Mouse (Mus musculus) kidney, adult 8-10 months (tissue): ENCODE results near the gene Otogl.
"Not testable (repeated sequence)": the region's sequence is repeated elsewhere in the genome, so short reads cannot be mapped to it uniquely, and the experiment has no call there.

Source experiments
- DNase-seq, 2 experiments: peaks; one replicate each; pipeline ENCODE4 v3.0.0; 2022

Gene Otogl

DNA sequence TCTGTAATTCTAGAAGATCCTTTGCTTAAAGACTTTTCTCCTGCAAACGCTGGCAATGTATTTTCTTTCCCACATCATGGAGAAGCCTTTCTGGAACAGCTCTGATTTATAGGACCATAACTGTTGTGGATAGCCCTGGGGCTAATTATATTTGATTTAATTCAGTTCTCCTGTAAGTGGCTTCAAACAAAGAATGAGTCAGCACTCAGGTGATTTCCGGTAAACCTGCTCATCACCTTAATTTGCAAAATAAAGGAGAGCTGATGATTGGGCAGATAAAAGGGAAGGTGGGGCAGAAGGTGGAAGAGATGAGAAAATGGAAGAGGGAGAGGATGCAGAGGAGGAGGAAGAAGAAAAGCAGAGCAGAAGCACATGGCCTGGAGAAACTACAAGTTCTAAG lies 107.6 kb downstream of the Otogl start:
- not testable (repeated sequence) for DNase-seq

DNA sequence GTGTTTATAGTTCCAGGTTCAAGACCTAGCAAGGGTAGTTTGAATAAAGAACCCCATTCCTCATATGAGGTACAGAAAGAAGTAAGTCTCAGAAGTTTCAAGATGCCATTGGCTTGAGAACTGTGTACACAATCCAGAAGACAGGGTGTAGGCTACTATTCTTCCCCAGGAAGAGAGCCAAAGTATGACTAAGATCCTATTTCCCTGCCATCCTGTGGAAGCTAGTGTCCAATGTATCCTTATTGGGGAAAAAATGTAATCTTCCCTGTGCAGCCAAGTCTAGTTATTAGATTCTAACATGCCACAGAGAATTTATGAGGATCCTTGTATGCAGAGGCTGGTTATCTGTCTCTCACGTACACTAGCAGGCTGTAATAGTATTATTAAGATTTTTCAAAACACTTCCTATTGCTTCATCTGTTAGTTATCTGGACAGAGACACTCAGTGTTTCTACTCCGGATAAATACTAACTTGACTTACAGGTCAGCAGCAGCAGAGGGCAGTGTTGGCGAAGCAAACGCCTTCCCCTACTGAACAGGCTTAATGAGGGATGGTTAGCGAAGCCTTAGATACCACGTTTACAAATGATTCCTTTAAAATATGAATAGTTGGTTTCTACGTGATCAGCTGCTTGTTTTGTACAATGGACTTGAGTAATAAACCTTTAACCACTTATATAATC lies 112.1 kb downstream of the Otogl start:
- DNase-seq, result peak; percentile 30 to 63

DNA sequence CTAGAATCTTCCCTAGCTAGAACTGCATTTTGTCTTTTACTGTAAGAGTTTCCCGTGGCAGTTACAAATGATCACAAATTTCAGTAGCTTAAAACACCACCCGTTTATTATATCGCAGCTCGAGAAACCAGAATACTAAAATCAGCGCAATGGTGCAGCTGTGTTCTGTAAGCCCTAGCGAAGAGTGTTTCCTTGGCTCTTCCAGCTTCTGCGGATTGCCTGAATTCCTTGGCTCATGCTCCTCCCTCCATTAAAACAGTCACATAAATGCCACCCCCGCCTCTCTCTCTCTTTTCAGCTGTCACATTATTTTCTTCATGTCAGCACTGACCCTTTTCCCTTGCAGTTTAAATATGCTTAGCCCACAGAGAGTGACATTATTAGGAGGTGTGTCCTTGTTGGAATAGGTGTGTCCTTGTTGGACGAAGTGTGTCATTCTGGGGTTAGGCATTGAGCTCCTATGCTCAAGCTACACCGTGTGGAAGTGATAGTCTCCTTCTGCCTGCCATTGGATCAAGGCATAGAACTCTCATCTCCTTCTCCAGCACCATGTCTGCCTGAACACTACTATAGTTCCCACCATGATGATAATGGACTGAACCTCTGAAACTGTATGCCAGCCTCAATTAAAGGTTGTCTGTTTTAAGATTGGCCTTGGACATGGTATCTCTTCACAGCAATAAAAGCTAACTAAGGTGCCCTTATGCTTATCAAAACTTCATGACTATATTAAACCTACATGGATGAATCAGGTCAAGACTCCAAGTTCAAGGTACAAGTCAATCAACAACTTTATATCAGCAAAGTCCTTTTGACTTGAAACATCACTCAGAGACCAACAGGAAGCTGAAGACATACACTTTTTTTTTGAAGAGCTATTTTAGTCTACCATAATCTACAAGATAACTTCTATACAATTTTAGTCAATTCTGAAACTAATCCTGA lies 116.8 kb downstream of the Otogl start:
- no peak for DNase-seq

DNA sequence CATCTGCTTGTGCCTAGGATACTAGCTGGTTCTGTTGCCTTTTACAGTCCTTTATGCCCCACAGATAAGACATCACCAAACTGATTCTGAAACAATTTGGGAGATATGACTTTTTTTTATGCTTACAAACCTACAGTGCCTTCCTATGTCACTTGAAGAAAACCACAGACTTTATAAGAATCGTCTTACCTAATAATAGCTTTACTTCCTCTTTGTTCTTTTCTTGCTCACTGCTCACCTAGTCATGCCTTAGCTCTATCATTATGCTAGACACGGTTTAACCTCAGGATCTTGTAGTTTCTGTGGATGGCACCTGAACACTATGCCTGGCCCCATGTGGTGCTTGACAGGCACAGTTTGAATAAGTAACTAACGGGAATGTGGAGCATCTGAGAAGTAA lies 119.4 kb downstream of the Otogl start:
- no peak for DNase-seq

DNA sequence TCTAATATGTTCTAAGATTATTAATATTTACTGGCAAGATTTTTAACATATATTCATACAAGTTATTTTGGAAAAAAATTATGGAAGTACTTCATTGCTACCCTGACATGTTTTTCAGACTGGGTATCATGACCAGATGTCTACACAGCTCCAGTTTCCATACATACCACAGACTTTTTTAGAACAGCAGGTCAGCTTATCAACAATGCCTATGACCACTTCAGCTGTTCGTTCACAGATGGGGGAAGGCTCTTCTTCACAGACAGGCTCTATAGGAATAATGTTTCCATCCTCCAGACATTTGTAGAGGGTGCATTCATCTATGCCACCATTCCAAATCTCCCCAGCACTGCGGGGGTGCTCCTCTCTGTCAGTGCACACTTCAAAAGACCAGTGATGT lies 132.4 kb downstream of the Otogl start:
- DNase-seq, result no peak

DNA sequence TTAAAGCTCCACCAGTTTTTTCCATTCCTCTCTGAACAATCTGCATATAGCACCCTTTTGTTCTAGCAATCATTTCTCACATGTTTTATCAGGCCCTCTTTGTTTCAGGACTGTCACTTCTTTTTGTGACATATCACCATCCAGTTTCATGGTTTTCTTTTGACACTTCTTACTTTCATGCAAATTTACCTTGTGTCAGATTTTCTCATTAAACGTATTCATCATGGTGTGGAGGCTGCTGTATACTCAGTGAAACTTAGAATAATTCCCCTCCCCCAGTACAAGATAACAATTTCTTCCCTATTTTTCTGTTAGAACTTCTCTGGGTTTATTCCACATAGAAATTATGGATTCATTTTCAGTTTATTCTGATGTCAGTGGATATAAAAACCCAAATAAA lies 152.3 kb downstream of the Otogl start:
- DNase-seq, result no peak

DNA sequence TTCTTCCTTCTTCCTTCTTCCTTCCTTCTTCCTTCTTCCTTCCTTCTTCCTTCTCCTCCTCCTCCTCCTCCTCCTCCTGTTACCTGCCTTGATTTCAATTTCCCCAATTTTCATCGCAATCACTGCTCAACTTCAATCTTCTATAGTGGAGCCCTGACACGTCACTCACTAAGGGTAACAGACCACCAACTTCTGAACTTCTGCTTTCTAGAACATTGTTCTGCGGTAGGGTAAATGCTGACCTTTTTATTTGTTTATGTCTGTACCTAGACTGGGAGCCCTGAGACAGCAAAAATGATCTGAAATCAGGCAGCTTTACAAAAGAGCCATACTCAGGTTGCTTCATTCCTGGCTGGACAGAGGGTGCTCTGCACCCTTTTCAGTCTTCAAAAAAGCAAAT lies 158.5 kb downstream of the Otogl start:
- DNase-seq, result no peak

DNA sequence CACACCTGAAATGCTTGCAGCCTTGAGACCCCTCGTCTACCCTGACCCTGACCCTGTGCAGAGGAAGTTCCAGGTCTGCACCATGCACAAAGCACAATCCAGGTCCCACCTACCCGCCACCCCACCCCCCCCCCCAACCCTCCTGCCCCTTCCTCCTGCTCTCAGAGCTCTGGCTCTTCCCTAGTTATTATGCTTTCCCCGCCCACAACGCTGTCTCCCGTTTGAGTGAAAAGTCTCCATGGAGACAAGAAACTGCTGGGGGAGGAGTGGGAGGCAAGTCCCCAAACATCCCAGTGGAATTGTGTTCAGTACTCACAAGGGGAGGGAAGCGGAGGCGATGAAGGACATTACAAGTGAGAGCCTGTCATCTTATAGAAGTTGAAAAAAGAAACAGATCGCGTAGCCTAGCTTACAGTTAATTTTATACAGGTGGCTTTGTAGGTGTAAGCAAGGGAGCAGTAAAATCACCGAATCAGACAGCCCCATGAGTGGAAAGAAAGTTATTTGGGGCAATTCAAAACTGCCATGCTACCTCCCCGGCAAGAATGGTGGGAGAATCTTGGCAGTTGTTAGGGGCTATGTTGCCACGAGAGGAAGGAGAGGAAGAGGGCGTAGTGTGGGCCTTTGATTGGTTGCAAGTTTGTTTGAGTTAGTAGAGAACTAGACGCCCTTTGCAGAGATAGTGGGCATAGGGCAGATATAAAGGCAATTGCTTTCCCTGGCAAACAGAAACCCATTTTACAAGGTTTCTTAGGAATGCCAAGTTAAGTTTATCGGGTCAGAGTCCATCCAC lies 159.4 kb downstream of the Otogl start:
- no peak for DNase-seq

DNA sequence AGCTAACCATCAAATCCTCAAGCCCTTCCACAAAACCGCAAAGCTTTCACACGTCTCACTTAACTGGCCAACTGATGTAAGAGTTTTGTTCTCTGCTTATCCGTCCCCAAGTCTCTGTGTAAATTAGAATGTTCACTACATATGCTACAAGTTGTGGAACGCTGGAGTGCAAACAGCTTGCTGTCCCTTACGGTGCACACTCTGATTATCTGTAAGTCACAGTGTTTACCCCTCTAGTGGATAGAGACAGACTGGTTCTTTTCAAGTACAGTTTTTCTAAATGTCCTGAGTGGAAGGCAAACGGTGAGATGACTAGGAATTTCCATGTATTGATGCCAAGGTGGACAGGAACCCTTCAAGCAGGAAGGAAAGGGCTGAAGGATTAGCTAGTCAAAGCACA lies 160.0 kb downstream of the Otogl start:
- no peak for DNase-seq

DNA sequence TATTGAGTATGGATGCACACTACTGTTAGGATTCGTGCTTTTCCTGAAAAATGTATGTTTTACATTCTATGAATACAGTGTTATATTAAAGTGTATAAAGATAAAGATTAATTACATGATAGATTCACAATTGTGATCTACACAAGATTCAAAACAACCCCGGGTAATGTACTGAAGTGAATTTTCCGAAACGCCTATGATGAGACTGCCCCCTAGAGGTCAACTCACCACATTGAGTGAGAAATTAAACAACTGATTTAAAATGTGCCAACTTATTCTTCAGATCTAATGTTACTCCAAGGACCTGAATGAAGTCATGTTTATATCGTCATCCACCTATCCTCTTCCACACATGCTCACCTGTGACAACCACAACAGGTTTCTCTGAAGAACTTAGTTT lies 164.4 kb downstream of the Otogl start:
- DNase-seq, result peak in 1 of 2 experiments; percentile 7

DNA sequence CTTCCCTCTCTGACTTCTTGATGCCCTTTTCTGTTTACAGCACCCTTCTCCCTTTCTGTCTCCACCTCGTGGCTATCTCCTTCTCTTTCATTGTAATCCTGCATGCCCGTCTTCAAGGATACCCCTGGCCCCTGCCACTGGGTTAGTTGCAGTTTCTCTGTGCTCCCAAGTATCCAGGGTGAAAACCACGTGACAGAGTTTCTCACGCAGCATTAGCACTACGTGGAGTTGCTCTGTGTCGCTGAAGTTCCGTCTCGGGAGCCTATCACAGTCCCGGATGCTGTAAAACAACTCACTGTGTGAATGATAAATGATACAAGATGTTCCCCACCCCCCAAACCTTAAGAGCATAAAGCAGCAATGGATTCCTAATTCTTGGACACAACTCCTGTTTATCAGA lies 165.2 kb downstream of the Otogl start:
- DNase-seq, result no peak

DNA sequence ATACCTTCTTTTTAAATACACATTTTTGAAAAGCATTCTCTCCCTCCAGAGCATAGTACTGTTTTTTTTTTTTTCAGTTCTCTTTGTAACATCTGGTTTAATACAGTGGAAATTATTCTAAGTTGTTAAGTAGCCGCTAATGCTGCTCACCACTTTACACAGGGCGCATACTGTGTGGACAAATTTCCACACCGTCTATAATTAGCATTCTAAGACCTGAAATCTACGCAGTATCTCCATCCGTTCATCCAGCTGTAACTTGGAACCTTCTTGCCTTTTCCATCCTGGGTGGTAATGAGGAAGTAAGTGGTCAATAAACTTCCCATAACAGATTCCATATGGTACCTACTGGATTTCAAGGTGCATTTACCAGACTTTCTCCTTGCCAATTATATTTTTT lies 172.1 kb downstream of the Otogl start:
- no peak for DNase-seq

DNA sequence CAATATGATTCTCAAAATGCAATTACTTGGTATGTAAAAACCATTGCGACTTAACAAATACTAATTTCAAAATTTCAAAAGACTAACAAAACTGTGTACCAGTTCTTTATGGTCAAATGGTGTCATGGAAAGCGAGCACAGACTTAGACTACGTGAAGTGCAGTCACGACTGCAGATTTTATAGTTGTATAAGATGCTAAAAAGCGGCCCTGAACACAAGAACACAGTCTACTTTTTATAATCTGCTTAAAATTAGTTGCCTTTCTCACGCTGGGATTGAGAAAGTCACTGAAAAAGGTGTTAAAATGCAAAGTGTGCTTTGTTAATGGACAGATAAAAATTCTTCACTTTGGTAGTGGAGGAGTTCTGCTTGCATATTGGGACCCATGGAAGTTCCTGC lies 174.2 kb downstream of the Otogl start:
- DNase-seq, result no peak

DNA sequence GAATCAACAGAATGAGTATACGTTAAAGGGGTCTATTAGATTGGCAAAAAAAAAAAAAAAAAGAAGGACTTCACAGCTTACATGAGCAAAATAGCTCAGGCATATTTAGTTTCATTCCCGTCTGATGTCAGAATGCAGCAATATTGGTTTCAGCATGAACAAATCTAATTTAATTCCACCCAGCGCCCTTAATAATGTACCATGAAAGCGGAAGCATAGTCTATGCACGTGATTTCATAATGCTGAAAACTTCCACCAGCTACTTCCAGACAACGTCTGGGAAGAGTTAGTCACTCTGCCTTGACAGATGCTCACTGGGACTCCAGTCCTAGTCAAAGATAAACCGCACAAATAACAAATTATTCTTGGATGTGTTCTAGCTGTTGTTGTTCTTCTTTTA lies 176.5 kb downstream of the Otogl start:
- no peak for DNase-seq

DNA sequence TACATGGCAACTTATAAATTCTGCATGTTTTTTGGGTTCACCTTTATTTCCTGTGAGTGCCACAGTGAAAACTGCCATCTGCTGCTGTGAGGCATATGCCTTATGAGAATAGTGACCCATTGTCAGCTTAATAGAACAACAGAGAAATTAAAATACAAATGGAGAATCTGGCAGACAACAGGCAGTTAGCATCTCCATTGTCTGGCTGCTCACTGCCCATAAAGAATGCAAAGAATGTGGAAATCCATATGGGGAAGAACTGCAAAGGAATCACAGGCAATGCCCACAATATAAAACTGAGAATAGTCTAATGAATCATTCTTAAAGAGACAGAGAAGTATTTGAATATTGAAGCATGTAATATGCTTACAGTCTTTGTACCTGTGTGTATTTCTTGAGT lies 177.6 kb downstream of the Otogl start:
- DNase-seq, result no peak

DNA sequence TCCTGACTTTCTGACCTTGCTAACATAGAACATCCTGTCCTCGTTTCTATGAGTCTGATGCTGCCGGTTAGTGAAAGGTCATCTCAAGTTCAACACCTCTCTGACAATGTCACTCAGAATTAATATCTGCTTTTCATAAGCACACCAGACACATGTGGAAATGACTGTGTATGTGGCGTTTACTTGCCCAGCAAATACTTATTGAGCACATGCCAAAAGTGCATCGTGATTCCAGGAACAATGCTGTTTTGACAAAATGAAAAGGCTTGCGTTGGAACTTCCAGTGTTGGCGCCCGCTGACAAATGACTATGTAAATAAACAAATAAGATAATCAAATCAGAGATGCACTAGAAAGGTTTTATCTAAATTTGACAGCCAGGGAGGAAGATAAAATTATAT lies 186.3 kb downstream of the Otogl start:
- DNase-seq, result no peak

DNA sequence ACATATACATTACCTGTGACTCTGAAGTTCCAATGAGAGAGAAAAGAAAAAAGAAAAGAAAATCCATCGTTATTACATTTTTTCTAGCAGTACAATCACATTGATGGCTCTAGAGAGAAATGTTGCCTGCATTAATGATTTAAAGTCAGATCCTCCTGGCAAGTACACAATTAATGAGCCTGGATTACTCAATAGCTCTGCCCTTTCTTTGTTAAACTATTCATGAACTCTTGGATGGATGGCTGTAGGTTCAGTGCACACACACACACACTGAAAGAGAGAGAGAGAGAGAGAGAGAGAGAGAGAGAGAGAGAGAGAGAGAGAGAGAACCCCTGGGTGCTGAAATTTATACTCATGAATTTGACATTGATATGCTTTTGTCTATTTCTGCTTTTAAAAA lies 192.1 kb downstream of the Otogl start, which contains the start of gene Ptprq:
Gene Ptprq, minus strand, starts transcription at position 246 of the 400 bp plus-strand sequence.
- no peak for DNase-seq
